Mouse (Mus musculus): ENCODE results near the gene Cblb. TPM values are rescaled to one million over a fixed set of nuclear protein-coding genes. Genes with fewer than 3 reads are reported as not detected.

Cblb gene
- polyA plus RNA-seq (2017; shearing (Covaris generic)), result 10 to 100 TPM; 37.4 to 38.3 TPM

- peak; percentile 90 for ATAC-seq
Measured at GRCm38 (mm10) chr16:52031091-52031689, at the start of gene Cblb. Cblb (plus strand) TSS chr16:52031225.

GRCm38 (mm10) chr16:51985436-51985835 lies 45.6 kb upstream of the Cblb start:
- no peak for ATAC-seq

GRCm38 (mm10) chr16:51986207-51986606 lies 44.8 kb upstream of the Cblb start:
- no peak for ATAC-seq

- ATAC-seq, result no peak
Measured at GRCm38 (mm10) chr16:51987085-51987620, 43.9 kb upstream of the Cblb start.

- no peak for ATAC-seq
Measured at GRCm38 (mm10) chr16:51988027-51988426, 43.0 kb upstream of the Cblb start.

GRCm38 (mm10) chr16:51989259-51989658 lies 41.8 kb upstream of the Cblb start:
- ATAC-seq, result peak; percentile 92

GRCm38 (mm10) chr16:52000043-52000442 lies 31.0 kb upstream of the Cblb start:
- ATAC-seq, result no peak

GRCm38 (mm10) chr16:52000801-52001200 lies 30.2 kb upstream of the Cblb start:
- ATAC-seq, result no peak

- peak; percentile 32 for ATAC-seq
Measured at GRCm38 (mm10) chr16:52007006-52007405, 24.0 kb upstream of the Cblb start.

GRCm38 (mm10) chr16:52008471-52008870 lies 22.6 kb upstream of the Cblb start:
- no peak for ATAC-seq

- ATAC-seq, result no peak
Measured at GRCm38 (mm10) chr16:52009421-52009820, 21.6 kb upstream of the Cblb start.

- no peak for ATAC-seq
Measured at GRCm38 (mm10) chr16:52012984-52013383, 18.0 kb upstream of the Cblb start.

GRCm38 (mm10) chr16:52013812-52014211 lies 17.2 kb upstream of the Cblb start:
- ATAC-seq, result no peak

- no peak for ATAC-seq
Measured at GRCm38 (mm10) chr16:52023417-52023816, 7.6 kb upstream of the Cblb start.

- no peak for ATAC-seq
Measured at GRCm38 (mm10) chr16:52027326-52027725, 3.7 kb upstream of the Cblb start.

- ATAC-seq, result no peak
Measured at GRCm38 (mm10) chr16:52029001-52029400, 2.0 kb upstream of the Cblb start.

GRCm38 (mm10) chr16:52031712-52032251 lies 757 bp downstream of the Cblb start:
- ATAC-seq, result no peak

- ATAC-seq, result no peak
Measured at GRCm38 (mm10) chr16:52032376-52033330, 1.6 kb downstream of the Cblb start.

GRCm38 (mm10) chr16:52033381-52034315 lies 2.6 kb downstream of the Cblb start:
- no peak for ATAC-seq

GRCm38 (mm10) chr16:52034356-52034755 lies 3.3 kb downstream of the Cblb start:
- no peak for ATAC-seq

GRCm38 (mm10) chr16:52036295-52036694 lies 5.3 kb downstream of the Cblb start:
- no peak for ATAC-seq

- ATAC-seq, result no peak
Measured at GRCm38 (mm10) chr16:52038283-52038682, 7.3 kb downstream of the Cblb start.
